Mouse (Mus musculus): ENCODE results near the gene D16Ertd472e. TPM values are rescaled to one million over a fixed set of nuclear protein-coding genes. Genes with fewer than 3 reads are reported as not detected.

D16Ertd472e gene
- polyA plus RNA-seq, 1 experiment, result 6.4 TPM

GRCm38 (mm10) chr16:78583968-78584367 is 7.5 kb upstream of the D16Ertd472e start:
- no peak overlapping the region for H3K4me3 ChIP-seq (ENCODE audit: extremely low read depth, insufficient read depth, insufficient read length)
- no peak for DNase-seq (ENCODE audit: low read depth in 1 of 2, low spot score in 2 of 2)
- H3K4me1 ChIP-seq (ENCODE audit: control insufficient read depth, insufficient read depth, insufficient read length), result no peaks in the 10 kb centered on the region
- TF ChIP-seq POLR2A (IDR thresholded peaks at IDR 0.05; ENCODE audit: low read depth, low read length), result no peak
- no peak for TF ChIP-seq CTCF (IDR thresholded peaks at IDR 0.05; ENCODE audit: extremely low read depth, insufficient read depth, insufficient read length, insufficient replicate concordance)
- no peaks in the 10 kb centered on the region for H3K36me3 ChIP-seq (ENCODE audit: control insufficient read depth, insufficient read depth, low read length)
- H3K27ac ChIP-seq (ENCODE audit: insufficient read depth, low read length), result no peak overlapping the region
- 92% methylated on average over 4 of the region's 4 CpGs for WGBS
- no peaks in the 10 kb centered on the region for H3K27me3 ChIP-seq (ENCODE audit: control insufficient read depth, insufficient read depth, low read length)

GRCm38 (mm10) chr16:78580387-78580786 is 3.9 kb upstream of the D16Ertd472e start:
- 93% methylated on average over 7 of the region's 7 CpGs for WGBS
- no peak overlapping the region for H3K27ac ChIP-seq (ENCODE audit: insufficient read depth, low read length)
- no peak for DNase-seq (ENCODE audit: low read depth in 1 of 2, low spot score in 2 of 2)
- no peak overlapping the region for H3K4me3 ChIP-seq (ENCODE audit: extremely low read depth, insufficient read depth, insufficient read length)
- TF ChIP-seq POLR2A (IDR thresholded peaks at IDR 0.05; ENCODE audit: low read depth, low read length), result no peak
- no peak for TF ChIP-seq CTCF (IDR thresholded peaks at IDR 0.05; ENCODE audit: extremely low read depth, insufficient read depth, insufficient read length, insufficient replicate concordance)
- no peaks in the 10 kb centered on the region for H3K36me3 ChIP-seq (ENCODE audit: control insufficient read depth, insufficient read depth, low read length)
- H3K4me1 ChIP-seq (ENCODE audit: control insufficient read depth, insufficient read depth, insufficient read length), result no peaks in the 10 kb centered on the region; the same call in 1 of the 2 replicates
- H3K27me3 ChIP-seq (ENCODE audit: control insufficient read depth, insufficient read depth, low read length), result no peaks in the 10 kb centered on the region

GRCm38 (mm10) chr16:78579386-78579785 is 2.9 kb upstream of the D16Ertd472e start:
- no peak for TF ChIP-seq CTCF (IDR thresholded peaks at IDR 0.05; ENCODE audit: extremely low read depth, insufficient read depth, insufficient read length, insufficient replicate concordance)
- H3K27ac ChIP-seq (ENCODE audit: insufficient read depth, low read length), result no peak overlapping the region
- WGBS, result 92% methylated on average over 4 of the region's 4 CpGs
- no peak overlapping the region for H3K4me3 ChIP-seq (ENCODE audit: extremely low read depth, insufficient read depth, insufficient read length)
- H3K4me1 ChIP-seq (ENCODE audit: control insufficient read depth, insufficient read depth, insufficient read length), result peaks cover 2% of the 10 kb centered on the region; the same call in 1 of the 2 replicates
- no peak for DNase-seq (ENCODE audit: low read depth in 1 of 2, low spot score in 2 of 2)
- no peaks in the 10 kb centered on the region for H3K36me3 ChIP-seq (ENCODE audit: control insufficient read depth, insufficient read depth, low read length)
- no peaks in the 10 kb centered on the region for H3K27me3 ChIP-seq (ENCODE audit: control insufficient read depth, insufficient read depth, low read length)

- no peaks in the 10 kb centered on the region for H3K27me3 ChIP-seq (ENCODE audit: control insufficient read depth, insufficient read depth, low read length)
- WGBS, result 3% methylated on average over 14 of the region's 14 CpGs
- TF ChIP-seq POLR2A (IDR thresholded peaks at IDR 0.05; ENCODE audit: low read depth, low read length) (no peak), CTCF (IDR thresholded peaks at IDR 0.05; ENCODE audit: extremely low read depth, insufficient read depth, insufficient read length, insufficient replicate concordance) (no peak)
- H3K4me1 ChIP-seq (ENCODE audit: control insufficient read depth, insufficient read depth, insufficient read length), result peaks cover 2% of the 10 kb centered on the region; the same call in 1 of the 2 replicates
- DNase-seq (ENCODE audit: low read depth in 1 of 2, low spot score in 2 of 2), result peak in 1 of 2 experiments; percentile 77
- 0 out of 2 replicates have a peak, but pooled peaks cover 2% of the 10 kb centered on the region for H3K36me3 ChIP-seq (ENCODE audit: control insufficient read depth, insufficient read depth, low read length)
- peak overlapping the region; percentile 97 for H3K4me3 ChIP-seq (ENCODE audit: extremely low read depth, insufficient read depth, insufficient read length)
- H3K27ac ChIP-seq (ENCODE audit: insufficient read depth, low read length), result peak overlapping the region; percentile 90
Observed at GRCm38 (mm10) chr16:78577085-78577671, 670 bp upstream of the D16Ertd472e start.

- under 1% methylated on average over 41 of the region's 41 CpGs for WGBS
- Histone ChIP-seq H3K36me3 (ENCODE audit: control insufficient read depth, insufficient read depth, low read length) (0 out of 2 replicates have a peak, but pooled peaks cover 4% of the 10 kb centered on the region), H3K27ac (ENCODE audit: insufficient read depth, low read length) (peak overlapping the region; percentile 89), H3K27me3 (ENCODE audit: control insufficient read depth, insufficient read depth, low read length) (no peaks in the 10 kb centered on the region), H3K4me1 (ENCODE audit: control insufficient read depth, insufficient read depth, insufficient read length) (peaks cover 2% of the 10 kb centered on the region; the same call in 1 of the 2 replicates), H3K4me3 (ENCODE audit: extremely low read depth, insufficient read depth, insufficient read length) (peak overlapping the region; percentile 97)
- TF ChIP-seq CTCF (IDR thresholded peaks at IDR 0.05; ENCODE audit: extremely low read depth, insufficient read depth, insufficient read length, insufficient replicate concordance), result no peak
- no peak for TF ChIP-seq POLR2A (IDR thresholded peaks at IDR 0.05; ENCODE audit: low read depth, low read length)
- DNase-seq (ENCODE audit: low read depth in 1 of 2, low spot score in 2 of 2), result no peak
Observed at GRCm38 (mm10) chr16:78575852-78576477, 543 bp downstream of the D16Ertd472e start.

- Histone ChIP-seq H3K27me3 (ENCODE audit: control insufficient read depth, insufficient read depth, low read length) (no peaks in the 10 kb centered on the region), H3K4me1 (ENCODE audit: control insufficient read depth, insufficient read depth, insufficient read length) (peaks cover 2% of the 10 kb centered on the region; the same call in 1 of the 2 replicates), H3K36me3 (ENCODE audit: control insufficient read depth, insufficient read depth, low read length) (0 out of 2 replicates have a peak, but pooled peaks cover 4% of the 10 kb centered on the region), H3K4me3 (ENCODE audit: extremely low read depth, insufficient read depth, insufficient read length) (peak overlapping the region; percentile 97), H3K27ac (ENCODE audit: insufficient read depth, low read length) (peak overlapping the region; percentile 89; the same call in 1 of the 2 replicates)
- TF ChIP-seq CTCF (IDR thresholded peaks at IDR 0.05; ENCODE audit: extremely low read depth, insufficient read depth, insufficient read length, insufficient replicate concordance) (no peak), POLR2A (IDR thresholded peaks at IDR 0.05; ENCODE audit: low read depth, low read length) (no peak)
- WGBS, result 23% methylated on average over 4 of the region's 4 CpGs
- no peak for DNase-seq (ENCODE audit: low read depth in 1 of 2, low spot score in 2 of 2)
Observed at GRCm38 (mm10) chr16:78575190-78575851, 1.2 kb downstream of the D16Ertd472e start.

Data from spleen, adult 2 months (tissue).